Mouse (Mus musculus) CD8-positive naive resting alpha-beta T cell, adult 2 months (primary cell): Measurements from ENCODE around the gene Cysltr2.
A peak's percentile ranks its signal among the peaks of the same experiment; 100 is the strongest.

Experiments used
- DNase-seq, 2 experiments: peaks; one replicate each; pipeline ENCODE4 v3.0.0; 2022; ENCODE audit warnings: low read depth in 2 of 2, low spot score in 2 of 2

Cysltr2 gene

GRCm38 (mm10) chr14:73048937-73049336, at the start of gene Cysltr2:
Cysltr2 (minus strand) TSS chr14:73049114.
- peak in 1 of 2 experiments; percentile 14 for DNase-seq

GRCm38 (mm10) chr14:73094802-73095550, 46.1 kb upstream of the Cysltr2 start:
- no peak for DNase-seq

GRCm38 (mm10) chr14:73092871-73093270, 44.0 kb upstream of the Cysltr2 start:
- no peak for DNase-seq

GRCm38 (mm10) chr14:73088224-73088623, 39.3 kb upstream of the Cysltr2 start:
- DNase-seq, result no peak

GRCm38 (mm10) chr14:73087746-73088145, 38.8 kb upstream of the Cysltr2 start:
- DNase-seq, result peak; percentile 18 to 34

GRCm38 (mm10) chr14:73087247-73087646, 38.3 kb upstream of the Cysltr2 start:
- no peak for DNase-seq

GRCm38 (mm10) chr14:73086425-73086824, 37.5 kb upstream of the Cysltr2 start:
- no peak for DNase-seq

- DNase-seq, result no peak
Observed at GRCm38 (mm10) chr14:73083563-73083962, 34.6 kb upstream of the Cysltr2 start.

GRCm38 (mm10) chr14:73064460-73064859, 15.5 kb upstream of the Cysltr2 start:
- no peak for DNase-seq

- DNase-seq, result no peak
Observed at GRCm38 (mm10) chr14:73058755-73059154, 9.8 kb upstream of the Cysltr2 start.

GRCm38 (mm10) chr14:73057764-73058163, 8.8 kb upstream of the Cysltr2 start:
- DNase-seq, result no peak

GRCm38 (mm10) chr14:73056813-73057212, 7.9 kb upstream of the Cysltr2 start:
- no peak for DNase-seq

- DNase-seq, result peak in 1 of 2 experiments; percentile 8
Observed at GRCm38 (mm10) chr14:73045199-73045928, 3.5 kb downstream of the Cysltr2 start.

GRCm38 (mm10) chr14:73041689-73042088, 7.2 kb downstream of the Cysltr2 start:
- DNase-seq, result no peak

GRCm38 (mm10) chr14:73033290-73033689, 15.6 kb downstream of the Cysltr2 start:
- no peak for DNase-seq

GRCm38 (mm10) chr14:73031218-73031617, 17.7 kb downstream of the Cysltr2 start:
- DNase-seq, result no peak

GRCm38 (mm10) chr14:73017272-73017671, 31.6 kb downstream of the Cysltr2 start:
- DNase-seq, result no peak

GRCm38 (mm10) chr14:73015386-73015785, 33.5 kb downstream of the Cysltr2 start:
- no peak for DNase-seq

- DNase-seq, result no peak
Observed at GRCm38 (mm10) chr14:73013723-73014544, 35.0 kb downstream of the Cysltr2 start.

- no peak for DNase-seq
Observed at GRCm38 (mm10) chr14:73001814-73002213, 47.1 kb downstream of the Cysltr2 start.

GRCm38 (mm10) chr14:73000325-73000724, 48.6 kb downstream of the Cysltr2 start:
- peak; percentile 33 for DNase-seq
